Mouse (Mus musculus): Measurements from ENCODE around the gene Notch1. TPM values are rescaled to one million over a fixed set of nuclear protein-coding genes. Genes with fewer than 3 reads are reported as not detected.

Notch1 gene
- total and polyA plus RNA-seq, 3 experiments: 0.06 TPM; not detected in 2

DNA sequence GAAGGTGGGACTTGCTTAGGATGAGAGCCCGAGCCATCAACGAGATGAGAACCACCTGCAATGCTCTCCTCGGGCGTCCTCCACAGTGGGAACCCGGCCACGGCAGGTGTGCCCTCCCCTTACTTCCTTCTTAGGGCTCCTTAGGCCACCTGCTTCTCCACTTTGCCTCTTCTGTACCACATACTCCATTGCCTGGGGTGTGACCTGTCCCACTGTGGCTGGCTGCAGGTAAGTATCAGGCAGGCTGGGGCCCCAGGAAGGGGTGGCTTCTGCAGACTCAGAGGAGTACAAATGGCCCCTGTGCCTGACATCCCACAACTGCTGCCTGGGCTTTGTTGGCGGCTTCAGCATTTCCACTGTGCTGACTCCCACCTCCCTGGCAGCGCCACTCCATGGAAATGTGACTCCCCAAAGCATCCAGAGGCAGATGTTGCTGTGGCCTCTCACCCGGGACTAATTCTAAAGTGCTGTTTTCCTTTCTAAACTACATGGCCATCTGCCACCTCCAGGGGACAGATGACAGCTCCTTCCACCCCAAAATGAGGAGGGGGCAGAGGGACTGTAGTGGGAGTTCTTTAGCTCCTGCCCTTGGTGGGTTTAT is 27.8 kb downstream of the Notch1 start:
- 0 out of 4 replicates have a peak, but pooled peaks cover 0 to 3% of the 10 kb centered on the region in 2 experiments for H3K27me3 ChIP-seq (ENCODE audit: control insufficient read depth in 1 of 2, insufficient read depth in 2 of 2, low read length in 2 of 2)
- no peaks in the 10 kb centered on the region; a peak in 1 of 4 replicates for H3K36me3 ChIP-seq (ENCODE audit: control insufficient read depth in 1 of 2, insufficient read depth in 2 of 2, low read length in 2 of 2)
- no peaks in the 10 kb centered on the region for H3K79me2 ChIP-seq (ENCODE audit: control insufficient read depth, insufficient read depth, low read length, poor library complexity)
- DNase-seq (ENCODE audit: low read depth, low spot score): no peak
- H3K4me1 ChIP-seq (ENCODE audit: control insufficient read depth in 1 of 2, insufficient read depth in 2 of 2, low read length in 2 of 2): peaks cover 0 to 9% of the 10 kb centered on the region in 2 experiments; a peak in 2 of 4 replicates
- no peak overlapping the region for H3K9ac ChIP-seq (ENCODE audit: control insufficient read depth, low read depth, low read length, poor library complexity, severe bottlenecking)
- no peak for TF ChIP-seq USF2 (IDR thresholded peaks at IDR 0.05; ENCODE audit: borderline replicate concordance in 1 of 2, insufficient read depth in 1 of 2, low read depth in 1 of 2, low read length in 2 of 2)
- no peak for TF ChIP-seq MYC (IDR thresholded peaks at IDR 0.05; ENCODE audit: low read depth, low read length)
- no peak for TF ChIP-seq ZNF384 (IDR thresholded peaks at IDR 0.05; ENCODE audit: low read depth, low read length)
- TF ChIP-seq MAZ (IDR thresholded peaks at IDR 0.05; ENCODE audit: low read depth, low read length): no peak
- no peak for TF ChIP-seq KAT2A (conservative IDR thresholded peaks at IDR 0.05; ENCODE audit: low read depth, low read length)
- no peak for TF ChIP-seq MAX (IDR thresholded peaks at IDR 0.05; ENCODE audit: low read length)
- no peak for TF ChIP-seq NRF1 (IDR thresholded peaks at IDR 0.05; ENCODE audit: insufficient read depth, low read depth, low read length, poor library complexity, severe bottlenecking)
- no peak for TF ChIP-seq POLR2A (IDR thresholded peaks at IDR 0.05; ENCODE audit: control insufficient read depth in 1 of 2, insufficient read depth in 1 of 2, low read depth in 1 of 2, low read length in 2 of 2, poor library complexity in 1 of 2)
- no peak for TF ChIP-seq JUND (IDR thresholded peaks at IDR 0.05; ENCODE audit: low read depth, low read length)
- no peak for TF ChIP-seq ZKSCAN1 (IDR thresholded peaks at IDR 0.05; ENCODE audit: low read depth, low read length)
- no peak for TF ChIP-seq E2F4 (IDR thresholded peaks at IDR 0.05; ENCODE audit: borderline replicate concordance, low read depth, low read length)
- no peak for TF ChIP-seq RCOR1 (IDR thresholded peaks at IDR 0.05; ENCODE audit: low read depth, low read length)
- TF ChIP-seq CHD2 (IDR thresholded peaks at IDR 0.05; ENCODE audit: low read length): no peak
- no peak for TF ChIP-seq TAL1 (IDR thresholded peaks at IDR 0.05; ENCODE audit: low read length)
- no peak for TF ChIP-seq CHD1 (IDR thresholded peaks at IDR 0.05; ENCODE audit: low read depth, low read length)
- no peak for TF ChIP-seq ELF1 (IDR thresholded peaks at IDR 0.05; ENCODE audit: low read depth, low read length)
- TF ChIP-seq HCFC1 (IDR thresholded peaks at IDR 0.05; ENCODE audit: low read depth, low read length): no peak
- no peak for TF ChIP-seq GABPA (IDR thresholded peaks at IDR 0.05; ENCODE audit: low read depth, low read length)
- H3K27ac ChIP-seq (ENCODE audit: control insufficient read depth, low read depth, low read length): no peak overlapping the region
- H3K9me3 ChIP-seq (replicated peaks; ENCODE audit: insufficient read depth, low read length): no peaks in the 10 kb centered on the region
- H3K4me3 ChIP-seq (ENCODE audit: control insufficient read depth in 1 of 2, insufficient read depth in 1 of 2, low read depth in 2 of 2, low read length in 2 of 2): no peak overlapping the region

- H3K4me3 ChIP-seq (ENCODE audit: control insufficient read depth in 1 of 2, insufficient read depth in 1 of 2, low read depth in 2 of 2, low read length in 2 of 2): no peak overlapping the region
Measured at GRCm38 (mm10) chr2:26487322-26488021, 29.0 kb downstream of the Notch1 start.

More at GRCm38 (mm10) chr2:26487322-26488021, 29.0 kb downstream of the Notch1 start:
- DNase-seq (ENCODE audit: low read depth, low spot score): no peak
- Histone ChIP-seq H3K79me2 (ENCODE audit: control insufficient read depth, insufficient read depth, low read length, poor library complexity) (no peaks in the 10 kb centered on the region), H3K4me1 (ENCODE audit: control insufficient read depth in 1 of 2, insufficient read depth in 2 of 2, low read length in 2 of 2) (peaks cover 0 to 3% of the 10 kb centered on the region in 2 experiments; a peak in 2 of 4 replicates), H3K27ac (ENCODE audit: control insufficient read depth, low read depth, low read length) (no peak overlapping the region), H3K36me3 (ENCODE audit: control insufficient read depth in 1 of 2, insufficient read depth in 2 of 2, low read length in 2 of 2) (no peaks in the 10 kb centered on the region; a peak in 1 of 4 replicates), H3K27me3 (ENCODE audit: control insufficient read depth in 1 of 2, insufficient read depth in 2 of 2, low read length in 2 of 2) (0 out of 4 replicates have a peak, but pooled peaks cover 0 to 3% of the 10 kb centered on the region in 2 experiments), H3K9ac (ENCODE audit: control insufficient read depth, low read depth, low read length, poor library complexity, severe bottlenecking) (no peak overlapping the region), H3K9me3 (replicated peaks; ENCODE audit: insufficient read depth, low read length) (no peaks in the 10 kb centered on the region)
- TF ChIP-seq EP300 (IDR thresholded peaks at IDR 0.05; ENCODE audit: low read depth in 1 of 2, low read length in 2 of 2) (no peak), GABPA (IDR thresholded peaks at IDR 0.05; ENCODE audit: low read depth, low read length) (no peak), NELFE (IDR thresholded peaks at IDR 0.05; ENCODE audit: low read depth, low read length) (no peak)

Measured in MEL (cell line).